Mouse (Mus musculus) adrenal gland, postnatal 25 days (tissue): Measurements from ENCODE around the gene Tmem53. TPM values are rescaled to one million over a fixed set of nuclear protein-coding genes. Genes with fewer than 3 reads are reported as not detected.

Experiments used
- DNase-seq: peaks from one replicate; pipeline ENCODE4 v3.0.0; 2021; ENCODE audit warnings: mixed read lengths
- long read RNA-seq: library from polyadenylated mRNA; stranded (forward); transcript quantifications from one replicate; pipeline ENCODE4 v2.0.0, GENCODE M21; 2021
- total RNA-seq: library from RNA; stranded (reverse); gene quantifications from 2 replicates; pipeline ENCODE4 v1.2.3, GENCODE M21; 2021

Tmem53 gene
- total RNA-seq, result 86.4 and 94.3 TPM in 2 replicates
- long read RNA-seq, transcript Tmem53-201 (3 exons, 991 nt), result major isoform, 52 of 60 reads
- long read RNA-seq, partial matches to known transcripts, result 0 of 60 reads
- long read RNA-seq, other reads (novel, unspliced or antisense), result 6 of 60 reads

GRCm38 (mm10) chr4:117251801-117252316 is at the start of gene Tmem53, which contains the start of gene Armh1:
Gene Tmem53 (plus strand): TSS chr4:117251951.
Gene Armh1 (minus strand): TSS chr4:117252125.
- peak; percentile 96 for DNase-seq

GRCm38 (mm10) chr4:117202046-117202991 is 49.4 kb upstream of the Tmem53 start:
- DNase-seq, result no peak

GRCm38 (mm10) chr4:117202992-117203354 is 48.8 kb upstream of the Tmem53 start:
- no peak for DNase-seq

- DNase-seq, result no peak
Measured at GRCm38 (mm10) chr4:117209592-117209991, 42.2 kb upstream of the Tmem53 start.

- peak; percentile 82 for DNase-seq
Measured at GRCm38 (mm10) chr4:117210147-117211074, 41.3 kb upstream of the Tmem53 start.

GRCm38 (mm10) chr4:117214250-117214649 is 37.5 kb upstream of the Tmem53 start:
- DNase-seq, result no peak

GRCm38 (mm10) chr4:117217029-117217428 is 34.7 kb upstream of the Tmem53 start:
- DNase-seq, result no peak

- peak; percentile 53 for DNase-seq
Measured at GRCm38 (mm10) chr4:117218517-117219219, 33.1 kb upstream of the Tmem53 start.

GRCm38 (mm10) chr4:117220741-117221515 is 30.8 kb upstream of the Tmem53 start:
- no peak for DNase-seq

- no peak for DNase-seq
Measured at GRCm38 (mm10) chr4:117221836-117222235, 29.9 kb upstream of the Tmem53 start.

GRCm38 (mm10) chr4:117223001-117223400 is 28.8 kb upstream of the Tmem53 start:
- DNase-seq, result no peak

- no peak for DNase-seq
Measured at GRCm38 (mm10) chr4:117224122-117224521, 27.6 kb upstream of the Tmem53 start.

GRCm38 (mm10) chr4:117225250-117225649 is 26.5 kb upstream of the Tmem53 start:
- no peak for DNase-seq

- no peak for DNase-seq
Measured at GRCm38 (mm10) chr4:117229590-117229989, 22.2 kb upstream of the Tmem53 start.

GRCm38 (mm10) chr4:117230331-117230730 is 21.4 kb upstream of the Tmem53 start:
- no peak for DNase-seq

GRCm38 (mm10) chr4:117231208-117231607 is 20.5 kb upstream of the Tmem53 start:
- no peak for DNase-seq

GRCm38 (mm10) chr4:117234166-117234741 is 17.5 kb upstream of the Tmem53 start:
- no peak for DNase-seq

GRCm38 (mm10) chr4:117235822-117236221 is 15.9 kb upstream of the Tmem53 start:
- no peak for DNase-seq

GRCm38 (mm10) chr4:117239153-117239552 is 12.6 kb upstream of the Tmem53 start:
- no peak for DNase-seq

- peak; percentile 60 for DNase-seq
Measured at GRCm38 (mm10) chr4:117240867-117241266, 10.9 kb upstream of the Tmem53 start.
